Mouse (Mus musculus) hindbrain, embryonic 11.5 days (tissue): ENCODE results near the gene Olfr373. TPM values are rescaled to one million over a fixed set of nuclear protein-coding genes. Genes with fewer than 3 reads are reported as not detected.
A peak's percentile ranks its signal among the peaks of the same experiment; 100 is the strongest.

Experiments used
- ATAC-seq: fragments of 200-750 bp; cut with Nextera tagmentation; 2 replicates; pipeline ENCODE4 v1.8.0; 2017; ENCODE audit warnings: mild to moderate bottlenecking, moderate TSS enrichment, moderate library complexity; ENCODE audit not compliant: low FRiP score
- DNase-seq: peaks from one replicate; pipeline ENCODE4 v3.0.0-alpha.2; 2015; ENCODE audit warnings: low spot score
- H3K27ac ChIP-seq: fragments of 300-500 bp; sonication (generic); 2 replicates; pipeline ENCODE4 v1.5.1; 2014; ENCODE audit warnings: mild to moderate bottlenecking, low read depth, low read length
- H3K27me3 ChIP-seq: fragments of 300-500 bp; sonication (generic); 2 replicates; pipeline ENCODE4 v1.6.1; 2014; ENCODE audit warnings: mild to moderate bottlenecking, low read length, moderate library complexity, mixed read lengths; ENCODE audit not compliant: control insufficient read depth, insufficient read depth
- H3K36me3 ChIP-seq: fragments of 300-500 bp; sonication (generic); 2 replicates; pipeline ENCODE4 v1.6.1; 2014; ENCODE audit warnings: mild to moderate bottlenecking, low read length, moderate library complexity, mixed read lengths; ENCODE audit not compliant: control insufficient read depth, insufficient read depth
- H3K4me1 ChIP-seq: fragments of 300-500 bp; sonication (generic); replicated peaks from 2 replicates; pipeline ENCODE4 v1.6.1; 2014; ENCODE audit warnings: low read length, mixed read lengths; ENCODE audit not compliant: control insufficient read depth, insufficient read depth
- H3K4me2 ChIP-seq: fragments of 300-500 bp; sonication (generic); replicated peaks from 2 replicates; pipeline ENCODE4 v1.6.1; 2014; ENCODE audit warnings: mild to moderate bottlenecking, low read depth, low read length
- H3K4me3 ChIP-seq: fragments of 300-500 bp; sonication (generic); 2 replicates; pipeline ENCODE4 v1.5.1; 2014; ENCODE audit warnings: low read depth, low read length
- H3K9ac ChIP-seq: fragments of 300-500 bp; sonication (generic); 2 replicates; pipeline ENCODE4 v1.6.1; 2014; ENCODE audit warnings: low read depth, low read length
- H3K9me3 ChIP-seq: fragments of 300-500 bp; sonication (generic); 2 replicates; pipeline ENCODE4 v1.6.1; 2016; ENCODE audit warnings: low read length; ENCODE audit not compliant: control insufficient read depth
- WGBS: fragments of 180-500 bp; shearing (Covaris S2); extraction: QIAGEN DNeasy Blood & Tissue Kit; methylation state at CpG from one replicate; pipeline ENCODE4 v1.1.7; 2014; 5-methylcytosine and 5-hydroxymethylcytosine counted together
- polyA plus RNA-seq: library from polyadenylated mRNA; unstranded; fragments of >200 nt; fragmentation: Nextera tagmentation; extraction: Ambion mirVana; gene quantifications from 2 replicates; pipeline ENCODE4 v1.2.1, GENCODE M21; 2014

Olfr373 gene
- polyA plus RNA-seq, 1 experiment from 2014 or later: not detected

- H3K9me3 ChIP-seq: no peaks in the 10 kb centered on the region
- peaks cover 7% of the 10 kb centered on the region; the same call in 1 of the 2 replicates for H3K36me3 ChIP-seq
- peak overlapping the region; percentile 79 for H3K4me2 ChIP-seq
- under 1% methylated on average over 18 of the region's 18 CpGs for WGBS
- no peaks in the 10 kb centered on the region for H3K27me3 ChIP-seq
- H3K9ac ChIP-seq: peak overlapping the region; percentile 94
- H3K4me3 ChIP-seq: peak overlapping the region; percentile 80
- ATAC-seq (peak; percentile 23), DNase-seq (peak; percentile 73)
- peak overlapping the region; percentile 88 for H3K27ac ChIP-seq
- H3K4me1 ChIP-seq: no peaks in the 10 kb centered on the region
These were observed 53.5 kb downstream of the Olfr373 start for GRCm38 (mm10) chr8:72136302-72136978.

- no peak overlapping the region for H3K4me3 ChIP-seq
- ATAC-seq (no peak), DNase-seq (no peak)
- H3K36me3 ChIP-seq: peaks cover 10% of the 10 kb centered on the region
- no peak overlapping the region for H3K4me2 ChIP-seq
- H3K9ac ChIP-seq: no peak overlapping the region
- H3K9me3 ChIP-seq: no peaks in the 10 kb centered on the region
- 87% methylated on average over 2 of the region's 2 CpGs for WGBS
- no peaks in the 10 kb centered on the region for H3K27me3 ChIP-seq
- no peaks in the 10 kb centered on the region for H3K4me1 ChIP-seq
- H3K27ac ChIP-seq: no peak overlapping the region
These were observed 54.5 kb downstream of the Olfr373 start for GRCm38 (mm10) chr8:72137431-72137830.

GRCm38 (mm10) chr8:72138456-72138855 is 55.5 kb downstream of the Olfr373 start:
- ATAC-seq (no peak), DNase-seq (no peak)
- Histone ChIP-seq H3K9me3 (no peaks in the 10 kb centered on the region), H3K36me3 (peaks cover 10% of the 10 kb centered on the region), H3K9ac (no peak overlapping the region), H3K27ac (no peak overlapping the region), H3K4me1 (no peaks in the 10 kb centered on the region), H3K27me3 (no peaks in the 10 kb centered on the region), H3K4me3 (no peak overlapping the region), H3K4me2 (no peak overlapping the region)
- 97% methylated on average over 5 of the region's 5 CpGs for WGBS

GRCm38 (mm10) chr8:72143256-72143824 is 60.4 kb downstream of the Olfr373 start:
- no peaks in the 10 kb centered on the region for H3K4me1 ChIP-seq
- DNase-seq (no peak), ATAC-seq (no peak)
- no peaks in the 10 kb centered on the region for H3K27me3 ChIP-seq
- H3K36me3 ChIP-seq: peaks cover 17% of the 10 kb centered on the region
- H3K9ac ChIP-seq: no peak overlapping the region
- no peak overlapping the region for H3K4me3 ChIP-seq
- H3K9me3 ChIP-seq: no peaks in the 10 kb centered on the region
- no peak overlapping the region for H3K27ac ChIP-seq
- WGBS: 95% methylated on average over 13 of the region's 13 CpGs
- no peak overlapping the region for H3K4me2 ChIP-seq

GRCm38 (mm10) chr8:72144345-72144975 is 61.5 kb downstream of the Olfr373 start:
- no peak for ATAC-seq
- 90% methylated on average over 5 of the region's 5 CpGs for WGBS

GRCm38 (mm10) chr8:72145511-72145910 is 62.5 kb downstream of the Olfr373 start:
- Histone ChIP-seq H3K27ac (no peak overlapping the region), H3K9me3 (no peaks in the 10 kb centered on the region), H3K27me3 (no peaks in the 10 kb centered on the region), H3K9ac (no peak overlapping the region), H3K36me3 (peaks cover 24% of the 10 kb centered on the region), H3K4me3 (no peak overlapping the region), H3K4me1 (no peaks in the 10 kb centered on the region), H3K4me2 (no peak overlapping the region)
- WGBS: 92% methylated on average over 3 of the region's 3 CpGs
- DNase-seq (no peak), ATAC-seq (no peak)

More at GRCm38 (mm10) chr8:72144345-72144975, 61.5 kb downstream of the Olfr373 start:
- Histone ChIP-seq H3K4me3 (no peak overlapping the region), H3K9me3 (no peaks in the 10 kb centered on the region), H3K27me3 (no peaks in the 10 kb centered on the region), H3K4me1 (no peaks in the 10 kb centered on the region), H3K4me2 (no peak overlapping the region), H3K27ac (no peak overlapping the region), H3K36me3 (peaks cover 17% of the 10 kb centered on the region), H3K9ac (no peak overlapping the region)
- no peak for DNase-seq

- WGBS: 73% methylated on average over 1 of the region's 1 CpGs
- Histone ChIP-seq H3K27me3 (no peaks in the 10 kb centered on the region), H3K4me2 (no peak overlapping the region), H3K4me1 (no peaks in the 10 kb centered on the region), H3K36me3 (peaks cover 23% of the 10 kb centered on the region), H3K4me3 (no peak overlapping the region), H3K27ac (no peak overlapping the region), H3K9ac (no peak overlapping the region), H3K9me3 (no peaks in the 10 kb centered on the region)
- DNase-seq (no peak), ATAC-seq (no peak)
These were observed 63.1 kb downstream of the Olfr373 start for GRCm38 (mm10) chr8:72146056-72146455.

- H3K27ac ChIP-seq: no peak overlapping the region
- no peak overlapping the region for H3K9ac ChIP-seq
- no peaks in the 10 kb centered on the region for H3K4me1 ChIP-seq
- 94% methylated on average over 3 of the region's 3 CpGs for WGBS
- ATAC-seq (no peak), DNase-seq (no peak)
- H3K9me3 ChIP-seq: no peaks in the 10 kb centered on the region
- no peak overlapping the region for H3K4me3 ChIP-seq
- no peak overlapping the region for H3K4me2 ChIP-seq
- H3K36me3 ChIP-seq: peaks cover 18% of the 10 kb centered on the region
- no peaks in the 10 kb centered on the region for H3K27me3 ChIP-seq
These were observed 63.6 kb downstream of the Olfr373 start for GRCm38 (mm10) chr8:72146556-72146955.

- Histone ChIP-seq H3K4me2 (no peak overlapping the region), H3K36me3 (peaks cover 16% of the 10 kb centered on the region), H3K27me3 (no peaks in the 10 kb centered on the region), H3K27ac (no peak overlapping the region), H3K9ac (no peak overlapping the region), H3K9me3 (no peaks in the 10 kb centered on the region), H3K4me3 (no peak overlapping the region), H3K4me1 (no peaks in the 10 kb centered on the region)
- ATAC-seq: no peak
- DNase-seq: no peak
- 85% methylated on average over 2 of the region's 2 CpGs for WGBS
These were observed 64.3 kb downstream of the Olfr373 start for GRCm38 (mm10) chr8:72147266-72147665.
